Mouse (Mus musculus) erythroblast, embryonic 14.5 days (primary cell): ENCODE results near the gene 2810006K23Rik.

Experiments used
- GATA1 ChIP-seq: IDR thresholded peaks from 2 replicates; pipeline ENCODE4 v1.6.1; 2012; ENCODE audit warnings: low read length, inconsistent platforms, mixed read lengths
- TAL1 ChIP-seq: IDR thresholded peaks from 3 replicates; pipeline ENCODE4 v1.6.1; 2012; ENCODE audit warnings: low read length, inconsistent platforms, mixed read lengths

DNA sequence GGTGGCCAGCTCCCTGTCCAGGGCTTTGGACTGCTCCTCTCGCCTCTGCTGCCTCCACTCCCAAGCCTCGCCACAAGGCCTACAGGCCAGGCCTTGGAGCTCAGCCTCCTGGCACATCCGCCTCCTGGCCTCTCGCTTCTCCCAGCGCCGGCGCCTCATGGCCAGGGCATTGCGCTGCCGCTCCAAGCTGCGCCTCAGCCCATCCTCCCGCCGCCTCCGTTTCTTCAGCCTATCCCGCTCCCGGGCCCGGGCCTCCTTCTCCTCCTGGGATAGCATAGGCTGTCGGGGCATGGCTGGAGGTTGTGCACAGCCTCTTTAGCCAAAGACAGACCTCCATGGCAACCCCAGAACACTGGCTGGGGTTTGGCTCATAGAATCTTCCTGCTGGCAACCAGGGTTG lies 21.3 kb downstream of the 2810006K23Rik start:
- no peak for TF ChIP-seq GATA1
- TF ChIP-seq TAL1: no peak
